Comparison of ENCODE assay signal across 8 mouse cellular contexts in the genomic region with DNA sequence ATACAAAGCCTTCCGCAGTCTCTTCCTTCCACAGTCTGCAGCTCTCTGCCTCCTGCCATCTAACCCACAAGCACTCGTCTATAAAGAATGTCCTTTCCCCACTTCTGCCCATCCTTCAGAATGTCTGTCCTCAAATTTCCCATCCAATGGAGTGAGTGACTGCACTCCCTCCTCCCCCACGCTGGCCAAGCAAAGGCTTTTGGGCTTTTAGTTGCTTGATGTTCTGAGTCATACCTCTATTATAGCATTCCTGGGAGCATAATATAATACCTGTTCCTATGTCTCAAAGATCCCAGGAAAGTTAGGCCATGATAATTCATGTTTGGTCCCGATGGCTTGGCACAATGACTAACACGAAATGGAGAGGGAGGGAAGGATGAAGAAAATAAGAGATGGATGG. TPM values are rescaled to one million over a fixed set of nuclear protein-coding genes. Genes with fewer than 3 reads are reported as not detected.
A peak's percentile ranks its signal among the peaks of the same experiment; 100 is the strongest.
DNase-seq lines count a peak whose midpoint lies in the region; ATAC-seq and TF ChIP-seq lines count a peak whose summit lies in the region.

No protein-coding gene starts in this region.

- H3K36me3 ChIP-seq in heart, adult 2 months (ENCODE audit: control insufficient read depth, insufficient read depth, low read length), result no peaks in the 10 kb centered on the region
- peaks cover 6% of the 10 kb centered on the region for H3K36me3 ChIP-seq in ES-Bruce4 (ENCODE audit: control insufficient read depth, insufficient read depth, low read length, poor library complexity, severe bottlenecking)
- H3K36me3 ChIP-seq in forebrain, postnatal 0 days (ENCODE audit: insufficient read depth), result peaks cover 7% of the 10 kb centered on the region
- peaks cover 12% of the 10 kb centered on the region for H3K36me3 ChIP-seq in liver, postnatal 0 days (replicated peaks; ENCODE audit: insufficient read depth, low read length)

- no peak for TF ChIP-seq POLR2A in heart, adult 2 months (IDR thresholded peaks at IDR 0.05; ENCODE audit: insufficient read depth, low read depth, low read length)
- no peak for TF ChIP-seq POLR2A in ES-Bruce4 (IDR thresholded peaks at IDR 0.05; ENCODE audit: insufficient read depth, low read length)

- H3K9ac ChIP-seq in heart, adult 2 months (ENCODE audit: low read depth, low read length), result no peak overlapping the region
- 0 out of 2 replicates have a peak overlapping the region, but pooled peaks have one; percentile 0 for H3K9ac ChIP-seq in ES-Bruce4 (ENCODE audit: low read depth, poor library complexity, severe bottlenecking)
- peak overlapping the region; percentile 93; the same call in 1 of the 2 replicates for H3K9ac ChIP-seq in forebrain, postnatal 0 days
- H3K9ac ChIP-seq in liver, postnatal 0 days (replicated peaks), result no peak overlapping the region

- H3K79me2 ChIP-seq in heart, adult 2 months (replicated peaks; ENCODE audit: control insufficient read depth, insufficient read depth, low read length), result no peaks in the 10 kb centered on the region

- H3K4me1 ChIP-seq in heart, adult 2 months (ENCODE audit: control insufficient read depth, insufficient read depth, low read length), result peaks cover 3% of the 10 kb centered on the region; the same call in 1 of the 2 replicates
- no peaks in the 10 kb centered on the region for H3K4me1 ChIP-seq in ES-Bruce4 (ENCODE audit: control insufficient read depth, insufficient read depth, low read length)
- peaks cover 9% of the 10 kb centered on the region for H3K4me1 ChIP-seq in forebrain, postnatal 0 days (ENCODE audit: insufficient read depth)
- peaks cover 26% of the 10 kb centered on the region for H3K4me1 ChIP-seq in liver, postnatal 0 days (ENCODE audit: insufficient read depth)

- no peaks in the 10 kb centered on the region for H3K27me3 ChIP-seq in heart, adult 2 months (ENCODE audit: control insufficient read depth, insufficient read depth, low read length)
- H3K27me3 ChIP-seq in ES-Bruce4 (ENCODE audit: control insufficient read depth, insufficient read depth, low read length, poor library complexity, severe bottlenecking), result no peaks in the 10 kb centered on the region
- no peaks in the 10 kb centered on the region for H3K27me3 ChIP-seq in forebrain, postnatal 0 days (ENCODE audit: insufficient read depth, low read length)
- H3K27me3 ChIP-seq in liver, postnatal 0 days (ENCODE audit: insufficient read depth, low read length), result no peaks in the 10 kb centered on the region

- intact Hi-C loops in heart, adult 2 months (cut with DNase I), result loop anchor here (5.0 kb wide), 2 partner anchors 191 to 326 kb away; no protein-coding TSS in a partner anchor
- intact Hi-C loops in heart, postnatal 25 days (cut with DNase I), result loop anchor here (1.0 to 5.0 kb wide), 3 partner anchors 75 to 326 kb away; no protein-coding TSS in a partner anchor

- TF ChIP-seq CTCF in heart, adult 2 months (IDR thresholded peaks at IDR 0.05), result no peak
- no peak for TF ChIP-seq CTCF in ES-Bruce4 (IDR thresholded peaks at IDR 0.05; ENCODE audit: low read depth, low read length)
- no peak for TF ChIP-seq CTCF in forebrain, postnatal 0 days (IDR thresholded peaks at IDR 0.05; ENCODE audit: low read depth)
- no peak for TF ChIP-seq CTCF in liver, postnatal 0 days (IDR thresholded peaks at IDR 0.05; ENCODE audit: low read depth)

- TF ChIP-seq EP300 in heart, adult 2 months (IDR thresholded peaks at IDR 0.05; ENCODE audit: insufficient read depth, low read depth, low read length), result no peak
- no peak for TF ChIP-seq EP300 in ES-Bruce4 (IDR thresholded peaks at IDR 0.05; ENCODE audit: insufficient read depth, low read depth, low read length)
- no peak for TF ChIP-seq EP300 in liver, postnatal 0 days (IDR thresholded peaks at IDR 0.05; ENCODE audit: low read depth)

- DNase-seq in heart, adult 2 months, result no peak
- no peak for DNase-seq in heart, postnatal 25 days (ENCODE audit: low spot score)
- DNase-seq in forebrain, postnatal 0 days, result no peak
- no peak for DNase-seq in liver, postnatal 0 days
- DNase-seq in right cerebral cortex, postnatal 14 days, result no peak
- DNase-seq in frontal cortex, postnatal 14 days (ENCODE audit: low spot score in 2 of 2), result no peak
- DNase-seq in yolk sac, embryonic 10.5 days (ENCODE audit: low spot score), result no peak

- peak overlapping the region; percentile 80; the same call in 1 of the 2 replicates for H3K4me2 ChIP-seq in forebrain, postnatal 0 days (ENCODE audit: low read depth)
- peak overlapping the region; percentile 96 for H3K4me2 ChIP-seq in liver, postnatal 0 days (ENCODE audit: low read depth, low read length)

- peak overlapping the region; percentile 77 for H3K27ac ChIP-seq in heart, adult 2 months
- H3K27ac ChIP-seq in ES-Bruce4 (ENCODE audit: insufficient read depth, low read length), result no peak overlapping the region
- peak overlapping the region; percentile 94 for H3K27ac ChIP-seq in forebrain, postnatal 0 days (ENCODE audit: low read depth, low read length)
- peak overlapping the region; percentile 88; the same call in 1 of the 2 replicates for H3K27ac ChIP-seq in liver, postnatal 0 days (ENCODE audit: low read depth)

- H3K9me3 ChIP-seq in ES-Bruce4 (replicated peaks; ENCODE audit: control insufficient read depth, insufficient read depth, low read length, poor library complexity, severe bottlenecking), result no peaks in the 10 kb centered on the region
- H3K9me3 ChIP-seq in forebrain, postnatal 0 days (ENCODE audit: low read length), result no peaks in the 10 kb centered on the region
- H3K9me3 ChIP-seq in liver, postnatal 0 days (ENCODE audit: low read length), result no peaks in the 10 kb centered on the region

- 33% methylated on average over 5 of the region's 5 CpGs for WGBS in heart, adult 2 months
- 21% methylated on average over 5 of the region's 5 CpGs for WGBS in forebrain, postnatal 0 days
- 45% methylated on average over 5 of the region's 5 CpGs for WGBS in liver, postnatal 0 days (ENCODE audit: insufficient replicate concordance)

- no peak for ATAC-seq in forebrain, postnatal 0 days
- ATAC-seq in liver, postnatal 0 days, result no peak

- no peak overlapping the region for H3K4me3 ChIP-seq in heart, adult 2 months
- peak overlapping the region; percentile 12; the same call in 1 of the 2 replicates for H3K4me3 ChIP-seq in ES-Bruce4 (ENCODE audit: low read depth, low read length)
- peak overlapping the region; percentile 81 for H3K4me3 ChIP-seq in forebrain, postnatal 0 days (ENCODE audit: low read depth, low read length)
- peak overlapping the region; percentile 79; the same call in 1 of the 2 replicates for H3K4me3 ChIP-seq in liver, postnatal 0 days (ENCODE audit: low read depth, low read length)

RNA-seq across cellular contexts. Expression of a gene that starts 0.9 kb away (rescaled TPM):
- total RNA-seq in heart, adult 2 months (2021), result 10 to 100 TPM; 10.2 to 10.8 TPM
- 23.6 and 27.6 TPM in 2 replicates for polyA plus RNA-seq in heart, adult 2 months (2012; rRNA removed)
- total RNA-seq in heart, postnatal 25 days (2021), result 10 to 100 TPM in 1 of 2 experiments, 1 to 10 TPM in 1; 9.0 to 11.6 TPM
- 34.2 and 39.6 TPM in 2 replicates for polyA plus RNA-seq in ES-Bruce4 (2011; ENCODE audit: insufficient read depth, insufficient read length, low read depth, missing spikeins)
- total RNA-seq in forebrain, postnatal 0 days (2014; rRNA removed), result 71.9 and 74.4 TPM in 2 replicates
- 39.6 and 44.9 TPM in 2 replicates for polyA plus RNA-seq in forebrain, postnatal 0 days (2015; fragmentation: Nextera tagmentation; extraction: Ambion mirVana)
- 20.0 and 21.8 TPM in 2 replicates for polyA plus RNA-seq in liver, postnatal 0 days (2015; fragmentation: Nextera tagmentation; extraction: Ambion mirVana)

RNA-seq across cellular contexts. Expression of a gene that starts 20.1 kb away (rescaled TPM):
- total RNA-seq in heart, adult 2 months (2021), result 1 to 10 TPM; 6.6 to 6.7 TPM
- polyA plus RNA-seq in heart, adult 2 months (2012; rRNA removed), result 7.8 and 9.7 TPM in 2 replicates
- total RNA-seq in heart, postnatal 25 days (2021), result 1 to 10 TPM; 7.5 to 8.2 TPM
- 26.9 and 32.1 TPM in 2 replicates for polyA plus RNA-seq in ES-Bruce4 (2011; ENCODE audit: insufficient read depth, insufficient read length, low read depth, missing spikeins)
- 21.2 and 41.3 TPM in 2 replicates for total RNA-seq in forebrain, postnatal 0 days (2014; rRNA removed)
- 35.3 and 35.6 TPM in 2 replicates for polyA plus RNA-seq in forebrain, postnatal 0 days (2015; fragmentation: Nextera tagmentation; extraction: Ambion mirVana)
- polyA plus RNA-seq in liver, postnatal 0 days (2015; fragmentation: Nextera tagmentation; extraction: Ambion mirVana), result 14.3 and 15.1 TPM in 2 replicates

RNA-seq across cellular contexts. Expression of a gene that starts 21.7 kb away (rescaled TPM):
- 10 to 100 TPM; 17.0 to 20.7 TPM for total RNA-seq in heart, adult 2 months (2021)
- polyA plus RNA-seq in heart, adult 2 months (2012; rRNA removed), result 12.4 and 13.0 TPM in 2 replicates
- total RNA-seq in heart, postnatal 25 days (2021), result 10 to 100 TPM; 17.9 to 21.1 TPM
- 74.1 TPM in 2 replicates for polyA plus RNA-seq in ES-Bruce4 (2011; ENCODE audit: insufficient read depth, insufficient read length, low read depth, missing spikeins)
- 24.5 and 30.7 TPM in 2 replicates for total RNA-seq in forebrain, postnatal 0 days (2014; rRNA removed)
- 21.0 and 31.3 TPM in 2 replicates for polyA plus RNA-seq in forebrain, postnatal 0 days (2015; fragmentation: Nextera tagmentation; extraction: Ambion mirVana)
- 6.1 and 6.4 TPM in 2 replicates for polyA plus RNA-seq in liver, postnatal 0 days (2015; fragmentation: Nextera tagmentation; extraction: Ambion mirVana)

RNA-seq across cellular contexts. Expression of a gene that starts 27.7 kb away (rescaled TPM):
- total RNA-seq in heart, adult 2 months (2021), result 1 to 10 TPM; 1.3 to 2.9 TPM
- 3.2 and 3.8 TPM in 2 replicates for polyA plus RNA-seq in heart, adult 2 months (2012; rRNA removed)
- total RNA-seq in heart, postnatal 25 days (2021), result 1 to 10 TPM; 2.3 to 2.7 TPM
- 0.78 and 1.3 TPM in 2 replicates for polyA plus RNA-seq in ES-Bruce4 (2011; ENCODE audit: insufficient read depth, insufficient read length, low read depth, missing spikeins)
- 0.54 and 1.1 TPM in 2 replicates for total RNA-seq in forebrain, postnatal 0 days (2014; rRNA removed)
- 0.24 and 0.84 TPM in 2 replicates for polyA plus RNA-seq in forebrain, postnatal 0 days (2015; fragmentation: Nextera tagmentation; extraction: Ambion mirVana)
- polyA plus RNA-seq in liver, postnatal 0 days (2015; fragmentation: Nextera tagmentation; extraction: Ambion mirVana), result 0.59 and 0.70 TPM in 2 replicates

RNA-seq across cellular contexts. Expression of a gene that starts 28.2 kb away (rescaled TPM):
- 1 to 10 TPM; 7.9 to 8.8 TPM for total RNA-seq in heart, adult 2 months (2021)
- 17.6 and 20.6 TPM in 2 replicates for polyA plus RNA-seq in heart, adult 2 months (2012; rRNA removed)
- total RNA-seq in heart, postnatal 25 days (2021), result 1 to 10 TPM; 8.4 to 9.4 TPM
- 15.7 and 16.6 TPM in 2 replicates for polyA plus RNA-seq in ES-Bruce4 (2011; ENCODE audit: insufficient read depth, insufficient read length, low read depth, missing spikeins)
- total RNA-seq in forebrain, postnatal 0 days (2014; rRNA removed), result 2.2 and 2.3 TPM in 2 replicates
- 2.0 and 2.4 TPM in 2 replicates for polyA plus RNA-seq in forebrain, postnatal 0 days (2015; fragmentation: Nextera tagmentation; extraction: Ambion mirVana)
- polyA plus RNA-seq in liver, postnatal 0 days (2015; fragmentation: Nextera tagmentation; extraction: Ambion mirVana), result 9.2 and 9.4 TPM in 2 replicates

Comparison
In these comparisons a context has a peak if more than half of its experiments do, and no peak if none do; other contexts are left out.
1. H3K9ac ChIP-seq: peak in ES-Bruce4 (single experiment) and forebrain, postnatal 0 days (single experiment); none in heart, adult 2 months (single experiment) and liver, postnatal 0 days (single experiment).